18 mouse cellular contexts compared by ENCODE assay signal in genomic region chr9:30235791-30236190, GRCm38 (mm10).
"Had no signal": no experiment of that assay in that cellular context is flagged by ENCODE, and none has a peak within 500 bp of the region (broad histone marks: within the 10 kb centered on the region; RNA-seq: fewer than 3 reads in every experiment).

No protein-coding gene starts in this region.

- DNase-seq: lung, adult 18-20 months; lung, postnatal 14 days; lung, postnatal 4 days; right cerebral cortex, adult 18-20 months; right cerebral cortex, postnatal 25 days; right cerebral cortex, postnatal 4 days; spleen, adult 18-20 months; thymus, adult 18-20 months; thymus, postnatal 36 days had no signal

- H3K4me1 ChIP-seq: liver, embryonic 12.5 days; lung, embryonic 15.5 days had no signal

- H3K27me3 ChIP-seq: liver, embryonic 12.5 days; lung, embryonic 15.5 days; midbrain, embryonic 13.5 days; midbrain, embryonic 15.5 days; neural tube, embryonic 12.5 days had no signal

- ATAC-seq: liver, embryonic 12.5 days; lung, postnatal 0 days; midbrain, embryonic 13.5 days; midbrain, embryonic 15.5 days had no signal

- H3K9ac ChIP-seq: liver, embryonic 12.5 days; liver, embryonic 14.5 days; lung, embryonic 15.5 days; midbrain, embryonic 13.5 days; midbrain, embryonic 15.5 days; neural tube, embryonic 12.5 days had no signal

- H3K4me3 ChIP-seq: liver, embryonic 12.5 days; lung, embryonic 15.5 days; midbrain, embryonic 10.5 days; midbrain, embryonic 13.5 days; midbrain, embryonic 15.5 days; myocyte; neural tube, embryonic 12.5 days had no signal

- H3K27ac ChIP-seq: liver, embryonic 12.5 days; liver, embryonic 14.5 days; lung, embryonic 15.5 days; midbrain, embryonic 10.5 days; midbrain, embryonic 13.5 days; midbrain, embryonic 15.5 days; neural tube, embryonic 12.5 days had no signal

- H3K36me3 ChIP-seq: liver, embryonic 12.5 days; lung, embryonic 15.5 days; midbrain, embryonic 10.5 days; midbrain, embryonic 13.5 days; midbrain, embryonic 15.5 days; neural tube, embryonic 12.5 days had no signal

- H3K9me3 ChIP-seq: liver, embryonic 12.5 days; lung, embryonic 15.5 days; midbrain, embryonic 10.5 days; midbrain, embryonic 13.5 days; midbrain, embryonic 15.5 days; neural tube, embryonic 12.5 days had no signal

- H3K4me2 ChIP-seq: liver, embryonic 12.5 days; lung, embryonic 15.5 days; midbrain, embryonic 13.5 days; midbrain, embryonic 15.5 days; neural tube, embryonic 12.5 days had no signal
